ENCODE assay signal across 8 mouse cellular contexts in genomic region chr11:70520178-70520769, GRCm38 (mm10). TPM values are rescaled to one million over a fixed set of nuclear protein-coding genes. Genes with fewer than 3 reads are reported as not detected.
DNase-seq lines count a peak whose midpoint lies in the region; ATAC-seq and TF ChIP-seq lines count a peak whose summit lies in the region.

No protein-coding gene starts in this region.

- H3K9ac ChIP-seq in intestine, embryonic 14.5 days (ENCODE audit: low read length) = peak overlapping the region; percentile 64
- peak overlapping the region; percentile 73 for H3K9ac ChIP-seq in lung, embryonic 16.5 days (ENCODE audit: low read length)
- peak overlapping the region; percentile 70 for H3K9ac ChIP-seq in stomach, postnatal 0 days (ENCODE audit: low read length)

- peak overlapping the region; percentile 78 for H3K27ac ChIP-seq in intestine, embryonic 14.5 days (ENCODE audit: low read depth)
- H3K27ac ChIP-seq in lung, embryonic 16.5 days (ENCODE audit: low read length) = peak overlapping the region; percentile 69
- peak overlapping the region; percentile 85 for H3K27ac ChIP-seq in stomach, postnatal 0 days (replicated peaks)

- peak; percentile 52 for TF ChIP-seq CTCF in stomach, postnatal 0 days (IDR thresholded peaks at IDR 0.05; ENCODE audit: low read depth)

- peak; percentile 56 for ATAC-seq in intestine, embryonic 14.5 days (replicated peaks; ENCODE audit: low FRiP score, low TSS enrichment, low read depth)
- peak; percentile 64 for ATAC-seq in lung, embryonic 16.5 days (ENCODE audit: low read depth)
- peak; percentile 54 for ATAC-seq in stomach, postnatal 0 days (ENCODE audit: low FRiP score, low TSS enrichment)
- no peak for ATAC-seq in granulocyte monocyte progenitor cell, adult 5-6 weeks (replicated peaks; ENCODE audit: poor library complexity, severe bottlenecking)

- H3K27me3 ChIP-seq in intestine, embryonic 14.5 days (replicated peaks; ENCODE audit: control insufficient read depth, insufficient read depth, low read length) = no peaks in the 10 kb centered on the region
- H3K27me3 ChIP-seq in lung, embryonic 16.5 days (ENCODE audit: control insufficient read depth, insufficient read depth, low read depth, low read length) = no peaks in the 10 kb centered on the region
- H3K27me3 ChIP-seq in stomach, postnatal 0 days (ENCODE audit: control insufficient read depth, insufficient read depth, low read length) = no peaks in the 10 kb centered on the region

- H3K4me3 ChIP-seq in intestine, embryonic 14.5 days (ENCODE audit: low read depth, low read length) = peak overlapping the region; percentile 31
- peak overlapping the region; percentile 49 for H3K4me3 ChIP-seq in lung, embryonic 16.5 days (ENCODE audit: low read length)
- H3K4me3 ChIP-seq in stomach, postnatal 0 days (ENCODE audit: low read depth, low read length) = peak overlapping the region; percentile 37

- TF ChIP-seq EP300 in stomach, postnatal 0 days (optimal IDR thresholded peaks at IDR 0.05) = no peak

- no peaks in the 10 kb centered on the region for H3K36me3 ChIP-seq in intestine, embryonic 14.5 days (ENCODE audit: control insufficient read depth, insufficient read depth, low read length)
- no peaks in the 10 kb centered on the region for H3K36me3 ChIP-seq in lung, embryonic 16.5 days (ENCODE audit: control insufficient read depth, insufficient read depth, low read length)
- no peaks in the 10 kb centered on the region for H3K36me3 ChIP-seq in stomach, postnatal 0 days (ENCODE audit: control insufficient read depth, insufficient read depth, low read length)

- DNase-seq in kidney, adult 18-20 months = peak; percentile 52
- no peak for DNase-seq in kidney, adult 11 months
- peak; percentile 61 to 62 for DNase-seq in cerebellum, postnatal 10 days
- peak; percentile 34 to 64 for DNase-seq in gastrocnemius, postnatal 36 days
- DNase-seq in intestine, embryonic 14.5 days (ENCODE audit: low spot score) = peak; percentile 79
- DNase-seq in stomach, postnatal 0 days (ENCODE audit: low spot score) = peak; percentile 29

- H3K4me2 ChIP-seq in intestine, embryonic 14.5 days (ENCODE audit: low read length) = peak overlapping the region; percentile 53
- H3K4me2 ChIP-seq in lung, embryonic 16.5 days (ENCODE audit: low read depth, low read length) = peak overlapping the region; percentile 68
- peak overlapping the region; percentile 57 for H3K4me2 ChIP-seq in stomach, postnatal 0 days (replicated peaks; ENCODE audit: low read depth)

- peaks cover 10% of the 10 kb centered on the region; the same call in 1 of the 2 replicates for H3K4me1 ChIP-seq in intestine, embryonic 14.5 days (replicated peaks; ENCODE audit: control insufficient read depth, insufficient read depth, low read length)
- H3K4me1 ChIP-seq in lung, embryonic 16.5 days (replicated peaks; ENCODE audit: control insufficient read depth, insufficient read depth, low read length) = peaks cover 3% of the 10 kb centered on the region; the same call in 1 of the 2 replicates
- no peaks in the 10 kb centered on the region for H3K4me1 ChIP-seq in stomach, postnatal 0 days (replicated peaks; ENCODE audit: control insufficient read depth, insufficient read depth)

- no peaks in the 10 kb centered on the region for H3K9me3 ChIP-seq in intestine, embryonic 14.5 days (ENCODE audit: control insufficient read depth, low read length)
- no peaks in the 10 kb centered on the region for H3K9me3 ChIP-seq in lung, embryonic 16.5 days (ENCODE audit: control insufficient read depth, low read length)
- H3K9me3 ChIP-seq in stomach, postnatal 0 days (ENCODE audit: control insufficient read depth, low read length) = no peaks in the 10 kb centered on the region

- 9% methylated on average over 41 of the region's 41 CpGs for WGBS in intestine, embryonic 14.5 days
- 7% methylated on average over 41 of the region's 41 CpGs for WGBS in lung, embryonic 16.5 days
- 17% methylated on average over 40 of the region's 41 CpGs for WGBS in stomach, postnatal 0 days

- intact Hi-C loops in gastrocnemius, postnatal 36 days (cut with DNase I) = no loop called here

RNA-seq across cellular contexts. Expression of gene Gltpd2, which starts 1.3 kb away (rescaled TPM):
- total RNA-seq in gastrocnemius, postnatal 36 days (2021) = not detected
- 0.46 and 0.83 TPM in 2 replicates for polyA plus RNA-seq in intestine, embryonic 14.5 days (2014; fragmentation: Nextera tagmentation; extraction: Ambion mirVana)
- polyA plus RNA-seq in lung, embryonic 16.5 days (2015; fragmentation: Nextera tagmentation; extraction: Ambion mirVana) = 0.54 and 0.73 TPM in 2 replicates
- polyA plus RNA-seq in stomach, postnatal 0 days (2015; fragmentation: Nextera tagmentation; extraction: Ambion mirVana) = 0.32 and 0.40 TPM in 2 replicates
- not detected in 2 replicates for total RNA-seq in granulocyte monocyte progenitor cell, adult 5-6 weeks (2014; fragmentation: Nextera tagmentation)
- total RNA-seq in granulocyte monocyte progenitor cell, adult 5-6 weeks (2017) = not detected in 2 replicates

RNA-seq across cellular contexts. Expression of gene Psmb6, which starts 4.9 kb away (rescaled TPM):
- total RNA-seq in gastrocnemius, postnatal 36 days (2021) = 100 to 1,000 TPM; 242 TPM
- 792 and 802 TPM in 2 replicates for polyA plus RNA-seq in intestine, embryonic 14.5 days (2014; fragmentation: Nextera tagmentation; extraction: Ambion mirVana)
- polyA plus RNA-seq in lung, embryonic 16.5 days (2015; fragmentation: Nextera tagmentation; extraction: Ambion mirVana) = 711 and 738 TPM in 2 replicates
- polyA plus RNA-seq in stomach, postnatal 0 days (2015; fragmentation: Nextera tagmentation; extraction: Ambion mirVana) = 516 and 537 TPM in 2 replicates
- 243 and 281 TPM in 2 replicates for total RNA-seq in granulocyte monocyte progenitor cell, adult 5-6 weeks (2014; fragmentation: Nextera tagmentation)
- 290 and 384 TPM in 2 replicates for total RNA-seq in granulocyte monocyte progenitor cell, adult 5-6 weeks (2017)

RNA-seq across cellular contexts. Expression of gene Vmo1, which starts 5.9 kb away (rescaled TPM):
- not detected for total RNA-seq in gastrocnemius, postnatal 36 days (2021)
- polyA plus RNA-seq in intestine, embryonic 14.5 days (2014; fragmentation: Nextera tagmentation; extraction: Ambion mirVana) = 0.28 and 1.1 TPM in 2 replicates
- 0.34 and 0.72 TPM in 2 replicates for polyA plus RNA-seq in lung, embryonic 16.5 days (2015; fragmentation: Nextera tagmentation; extraction: Ambion mirVana)
- polyA plus RNA-seq in stomach, postnatal 0 days (2015; fragmentation: Nextera tagmentation; extraction: Ambion mirVana) = 0.15 and 0.36 TPM in 2 replicates
- total RNA-seq in granulocyte monocyte progenitor cell, adult 5-6 weeks (2014; fragmentation: Nextera tagmentation) = not detected in 2 replicates
- total RNA-seq in granulocyte monocyte progenitor cell, adult 5-6 weeks (2017) = not detected in 2 replicates

RNA-seq across cellular contexts. Expression of gene Gm40193, which starts 12.5 kb away (rescaled TPM):
- total RNA-seq in gastrocnemius, postnatal 36 days (2021) = not detected
- polyA plus RNA-seq in intestine, embryonic 14.5 days (2014; fragmentation: Nextera tagmentation; extraction: Ambion mirVana) = not detected in 2 replicates
- not detected in 2 replicates for polyA plus RNA-seq in lung, embryonic 16.5 days (2015; fragmentation: Nextera tagmentation; extraction: Ambion mirVana)
- not detected in 2 replicates for polyA plus RNA-seq in stomach, postnatal 0 days (2015; fragmentation: Nextera tagmentation; extraction: Ambion mirVana)
- not detected in 2 replicates for total RNA-seq in granulocyte monocyte progenitor cell, adult 5-6 weeks (2014; fragmentation: Nextera tagmentation)
- not detected in 2 replicates for total RNA-seq in granulocyte monocyte progenitor cell, adult 5-6 weeks (2017)

RNA-seq across cellular contexts. Expression of gene Tm4sf5, which starts 15.2 kb away (rescaled TPM):
- not detected for total RNA-seq in gastrocnemius, postnatal 36 days (2021)
- 100 and 104 TPM in 2 replicates for polyA plus RNA-seq in intestine, embryonic 14.5 days (2014; fragmentation: Nextera tagmentation; extraction: Ambion mirVana)
- 1.9 and 2.0 TPM in 2 replicates for polyA plus RNA-seq in lung, embryonic 16.5 days (2015; fragmentation: Nextera tagmentation; extraction: Ambion mirVana)
- polyA plus RNA-seq in stomach, postnatal 0 days (2015; fragmentation: Nextera tagmentation; extraction: Ambion mirVana) = 91.8 and 104 TPM in 2 replicates
- not detected in 2 replicates for total RNA-seq in granulocyte monocyte progenitor cell, adult 5-6 weeks (2014; fragmentation: Nextera tagmentation)
- not detected in 2 replicates for total RNA-seq in granulocyte monocyte progenitor cell, adult 5-6 weeks (2017)
